Mouse (Mus musculus): ENCODE measurements around the gene Nfkbil1. TPM values are rescaled to one million over a fixed set of nuclear protein-coding genes. Genes with fewer than 3 reads are reported as not detected.
A peak's percentile ranks its signal among the peaks of the same experiment; 100 is the strongest.

Nfkbil1 gene
- total RNA-seq, 2 experiments from 2014 or later, result 7.0 to 7.2 TPM

- peak; percentile 74 for DNase-seq (ENCODE audit: low spot score)
These were observed 49.7 kb downstream of the Nfkbil1 start for GRCm38 (mm10) chr17:35185639-35186611.

GRCm38 (mm10) chr17:35180093-35180492 is 55.5 kb downstream of the Nfkbil1 start:
- no peak for DNase-seq (ENCODE audit: low spot score)

GRCm38 (mm10) chr17:35178528-35178927 is 57.1 kb downstream of the Nfkbil1 start:
- peak; percentile 69 for DNase-seq (ENCODE audit: low spot score)

GRCm38 (mm10) chr17:35175968-35176367 is 59.6 kb downstream of the Nfkbil1 start, which contains the start of gene Aif1:
TSS of gene Aif1 (minus strand) at chr17:35176068.
- no peak for DNase-seq (ENCODE audit: low spot score)

- no peak for DNase-seq (ENCODE audit: low spot score)
These were observed 60.2 kb downstream of the Nfkbil1 start for GRCm38 (mm10) chr17:35175382-35175781.

GRCm38 (mm10) chr17:35174201-35174977 is 61.2 kb downstream of the Nfkbil1 start:
- DNase-seq (ENCODE audit: low spot score), result no peak

GRCm38 (mm10) chr17:35173329-35173728 is 62.3 kb downstream of the Nfkbil1 start:
- no peak for DNase-seq (ENCODE audit: low spot score)

GRCm38 (mm10) chr17:35172445-35173234 is 63.0 kb downstream of the Nfkbil1 start:
- no peak for DNase-seq (ENCODE audit: low spot score)

Small RNA genes lying within 50 kb of the gene (microRNA-seq; reads per million reads assigned to microRNA genes)
- gene Mir6973a (not detected), gene Mir6974 (1.4 reads per million), gene Mir6975 (not detected), gene Mir8094 (not detected)

Other genes with a start within 250 kb of the Nfkbil1 start
- gene Vars, start 234.8 kb downstream of the Nfkbil1 start, total RNA-seq (2021), result 10 to 100 TPM; 38.2 TPM
- gene Vwa7, start 219.2 kb downstream of the Nfkbil1 start, total RNA-seq (2021), result 10 to 100 TPM; 13.2 to 16.8 TPM
- gene Sapcd1, start 207.8 kb downstream of the Nfkbil1 start, total RNA-seq (2021), result not detected
- under 1 TPM in 1 of 2 experiments, not detected in 1; 0.28 TPM for gene Msh5, start 189.0 kb downstream of the Nfkbil1 start, total RNA-seq (2021)
- gene Clic1, start 185.8 kb downstream of the Nfkbil1 start, total RNA-seq (2021), result 10 to 100 TPM in 1 of 2 experiments, 1 to 10 TPM in 1; 7.5 to 11.6 TPM
- 1 to 10 TPM; 4.5 to 8.7 TPM for gene Ddah2, start 176.8 kb downstream of the Nfkbil1 start, total RNA-seq (2021)
- not detected for gene Ly6g6c, start 170.4 kb downstream of the Nfkbil1 start, total RNA-seq (2021)
- gene Mpig6b, start 169.6 kb downstream of the Nfkbil1 start, total RNA-seq (2021), result not detected
- gene Ly6g6e, start 158.9 kb downstream of the Nfkbil1 start, total RNA-seq (2021), result not detected
- 1 to 10 TPM in 1 of 2 experiments, not detected in 1; 3.0 TPM for gene Ly6g6d, start 157.7 kb downstream of the Nfkbil1 start, total RNA-seq (2021)
- gene Ly6g6f, start 150.2 kb downstream of the Nfkbil1 start, total RNA-seq (2021), result not detected
- 10 to 100 TPM; 85.3 to 87.7 TPM for gene Abhd16a, start 146.5 kb downstream of the Nfkbil1 start, total RNA-seq (2021)
- not detected for gene Ly6g5c, start 127.5 kb downstream of the Nfkbil1 start, total RNA-seq (2021)
- gene Ly6g5b, start 120.4 kb downstream of the Nfkbil1 start, total RNA-seq (2021), result not detected
- 1 to 10 TPM; 8.7 to 9.0 TPM for gene Gpank1, start 114.3 kb downstream of the Nfkbil1 start, total RNA-seq (2021)
- gene Csnk2b, start 113.7 kb downstream of the Nfkbil1 start, total RNA-seq (2021), result 100 to 1,000 TPM; 176 to 183 TPM
- gene D17H6S53E, start 109.4 kb downstream of the Nfkbil1 start, total RNA-seq (2021), result 10 to 100 TPM; 12.6 to 16.6 TPM
- not detected for gene Apom, start 103.7 kb downstream of the Nfkbil1 start, total RNA-seq (2021)
- 100 to 1,000 TPM; 233 to 265 TPM for gene Bag6, start 100.6 kb downstream of the Nfkbil1 start, total RNA-seq (2021)
- 100 to 1,000 TPM; 102 to 111 TPM for gene Prrc2a, start 70.9 kb downstream of the Nfkbil1 start, total RNA-seq (2021)
- gene Aif1, start 59.7 kb downstream of the Nfkbil1 start, total RNA-seq (2021), result 1 to 10 TPM in 1 of 2 experiments, under 1 TPM in 1; 0.84 to 1.1 TPM
- gene Lst1, start 47.4 kb downstream of the Nfkbil1 start, total RNA-seq (2021), result 1 to 10 TPM in 1 of 2 experiments, not detected in 1; 1.1 TPM
- gene Ltb, start 41.4 kb downstream of the Nfkbil1 start, total RNA-seq (2021), result under 1 TPM in 1 of 2 experiments, not detected in 1; 0.38 TPM
- gene Tnf, start 33.8 kb downstream of the Nfkbil1 start, total RNA-seq (2021), result not detected
- under 1 TPM; 0.43 to 0.48 TPM for gene Lta, start 30.4 kb downstream of the Nfkbil1 start, total RNA-seq (2021)
- not detected for gene Gm16181, start 15.0 kb downstream of the Nfkbil1 start, total RNA-seq (2021)
- gene Atp6v1g2, start 2.1 kb downstream of the Nfkbil1 start, total RNA-seq (2021), result 1 to 10 TPM; 1.1 to 1.8 TPM
- 10 to 100 TPM; 83.5 to 83.8 TPM for gene Ddx39b, start 6.0 kb upstream of the Nfkbil1 start, total RNA-seq (2021)
- 10 to 100 TPM; 36.3 to 59.0 TPM for gene H2-D1, start 26.9 kb upstream of the Nfkbil1 start, total RNA-seq (2021)
- gene H2-Q1, start 84.6 kb upstream of the Nfkbil1 start, total RNA-seq (2021), result under 1 TPM; 0.19 to 0.27 TPM
- under 1 TPM; 0.18 to 0.71 TPM for gene H2-Q2, start 106.5 kb upstream of the Nfkbil1 start, total RNA-seq (2021)
- 1 to 10 TPM; 3.5 to 6.6 TPM for gene H2-Q4, start 143.8 kb upstream of the Nfkbil1 start, total RNA-seq (2021)
- 1 to 10 TPM in 1 of 2 experiments, under 1 TPM in 1; 0.94 to 1.2 TPM for gene H2-Q6, start 189.1 kb upstream of the Nfkbil1 start, total RNA-seq (2021)
- gene H2-Q7, start 203.4 kb upstream of the Nfkbil1 start, total RNA-seq (2021), result 1 to 10 TPM in 1 of 2 experiments, under 1 TPM in 1; 0.82 to 1.8 TPM
- 1 to 10 TPM in 1 of 2 experiments, under 1 TPM in 1; 0.39 to 1.2 TPM for gene H2-Q10, start 234.3 kb upstream of the Nfkbil1 start, total RNA-seq (2021)